Mouse (Mus musculus) stomach, embryonic 14.5 days (tissue): ENCODE results near the gene Cd63. TPM values are rescaled to one million over a fixed set of nuclear protein-coding genes. Genes with fewer than 3 reads are reported as not detected.

ENCODE experiments used
- ATAC-seq: fragments of 200-750 bp; cut with Nextera tagmentation; 2 replicates; pipeline ENCODE4 v1.8.0; 2017; ENCODE audit warnings: low read depth, moderate TSS enrichment; ENCODE audit not compliant: insufficient number of reproducible peaks, insufficient read depth, low FRiP score
- H3K27ac ChIP-seq: fragments of 300-500 bp; sonication (generic); 2 replicates; pipeline ENCODE4 v1.5.1; 2014; ENCODE audit warnings: mild to moderate bottlenecking, low read length, moderate library complexity, mixed read lengths
- H3K27me3 ChIP-seq: fragments of 300-500 bp; sonication (generic); 2 replicates; pipeline ENCODE4 v1.6.1; 2014; ENCODE audit warnings: low read length, control low read depth, mixed read lengths; ENCODE audit not compliant: control insufficient read depth, insufficient read depth
- H3K36me3 ChIP-seq: fragments of 300-500 bp; sonication (generic); 2 replicates; pipeline ENCODE4 v1.6.1; 2014; ENCODE audit warnings: mild to moderate bottlenecking, control low read depth, low read length, moderate library complexity, mixed read lengths; ENCODE audit not compliant: control insufficient read depth, insufficient read depth
- H3K4me1 ChIP-seq: fragments of 300-500 bp; sonication (generic); 2 replicates; pipeline ENCODE4 v1.6.1; 2014; ENCODE audit warnings: low read length, control low read depth, mixed read lengths; ENCODE audit not compliant: control insufficient read depth, insufficient read depth
- H3K4me2 ChIP-seq: fragments of 300-500 bp; sonication (generic); replicated peaks from 2 replicates; pipeline ENCODE4 v1.6.1; 2014; ENCODE audit warnings: low read depth, low read length, control low read depth
- H3K4me3 ChIP-seq: fragments of 300-500 bp; sonication (generic); 2 replicates; pipeline ENCODE4 v1.5.1; 2014; ENCODE audit warnings: low read depth, low read length, control low read depth
- H3K9ac ChIP-seq: fragments of 300-500 bp; sonication (generic); replicated peaks from 2 replicates; pipeline ENCODE4 v1.6.1; 2014; ENCODE audit warnings: low read depth, mild to moderate bottlenecking, control low read depth, low read length, moderate library complexity, mixed read lengths
- H3K9me3 ChIP-seq: fragments of 300-500 bp; sonication (generic); 2 replicates; pipeline ENCODE4 v1.6.1; 2016; ENCODE audit warnings: low read depth, low read length, control low read depth; ENCODE audit not compliant: control insufficient read depth
- WGBS: fragments of 180-500 bp; shearing (Covaris S2); extraction: QIAGEN DNeasy Blood & Tissue Kit; methylation state at CpG from one replicate; pipeline ENCODE4 v1.1.7; 2014; 5-methylcytosine and 5-hydroxymethylcytosine counted together
- polyA plus RNA-seq: library from polyadenylated mRNA; unstranded; fragments of >200 nt; fragmentation: Nextera tagmentation; extraction: Ambion mirVana; gene quantifications from 2 replicates; pipeline ENCODE4 v1.2.1, GENCODE M21; 2014

The Cd63 gene
- 663 and 664 TPM in 2 replicates for polyA plus RNA-seq

DNA sequence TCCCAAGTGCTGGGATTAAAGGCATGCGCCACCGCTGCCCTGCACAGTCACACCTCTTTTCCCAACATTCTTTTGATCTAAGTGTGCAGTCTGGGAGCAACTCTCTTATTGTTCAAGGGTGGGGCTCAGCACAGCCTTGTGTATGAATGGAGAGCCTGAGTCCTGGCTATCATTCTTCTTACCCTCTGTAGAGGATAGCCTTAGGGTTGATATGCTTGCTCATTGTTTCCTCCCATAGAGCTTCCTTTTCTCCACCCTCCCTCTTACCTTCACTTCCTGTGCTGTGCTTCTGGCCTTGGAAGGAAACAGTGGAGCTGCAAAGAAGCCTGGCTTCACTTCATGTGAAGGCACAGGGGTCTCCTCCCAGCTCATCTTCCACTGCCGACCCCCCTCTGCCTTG is at the start of gene Cd63:
Gene Cd63 (plus strand): TSS at position 292 of the 400 bp plus-strand sequence.
- no peak within 1 kb of the TSS for H3K27ac ChIP-seq
- 76% methylated on average over 3 of the region's 3 CpGs for WGBS
- H3K27me3 ChIP-seq: no peaks in the 10 kb centered on the region
- no peak for ATAC-seq
- H3K4me1 ChIP-seq: peaks cover 3% of the 10 kb centered on the region; the same call in 1 of the 2 replicates
- no peaks in the 10 kb centered on the region for H3K36me3 ChIP-seq
- H3K4me3 ChIP-seq: no peak within 1 kb of the TSS
- H3K9ac ChIP-seq: no peak within 1 kb of the TSS
- H3K9me3 ChIP-seq: no peaks in the 10 kb centered on the region
- no peak within 1 kb of the TSS for H3K4me2 ChIP-seq

DNA sequence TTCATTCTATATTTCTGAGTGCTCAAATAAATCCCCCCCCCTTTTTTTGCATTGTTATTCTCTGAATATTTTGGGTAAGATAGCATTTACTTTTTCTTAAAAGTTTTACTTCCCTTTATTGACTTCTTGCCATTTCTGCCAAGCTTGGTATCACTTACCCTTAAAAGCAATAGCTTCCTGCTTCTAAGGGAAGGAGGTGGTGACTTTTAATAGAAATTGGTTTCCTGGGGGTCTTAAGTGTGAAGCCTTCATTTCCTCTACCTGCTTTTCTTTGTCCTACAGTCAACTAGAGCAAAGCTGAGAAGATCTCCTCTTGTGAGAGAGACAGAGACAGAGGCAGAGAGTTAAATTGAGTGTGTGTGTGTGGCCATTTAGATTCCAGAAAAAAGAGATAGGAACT is 39.6 kb upstream of the Cd63 start:
- Histone ChIP-seq H3K4me1 (no peaks in the 10 kb centered on the region), H3K4me3 (no peak overlapping the region), H3K4me2 (no peak overlapping the region), H3K27ac (no peak overlapping the region), H3K9ac (no peak overlapping the region), H3K36me3 (peaks cover 27% of the 10 kb centered on the region), H3K27me3 (no peaks in the 10 kb centered on the region), H3K9me3 (no peaks in the 10 kb centered on the region)
- ATAC-seq: no peak

DNA sequence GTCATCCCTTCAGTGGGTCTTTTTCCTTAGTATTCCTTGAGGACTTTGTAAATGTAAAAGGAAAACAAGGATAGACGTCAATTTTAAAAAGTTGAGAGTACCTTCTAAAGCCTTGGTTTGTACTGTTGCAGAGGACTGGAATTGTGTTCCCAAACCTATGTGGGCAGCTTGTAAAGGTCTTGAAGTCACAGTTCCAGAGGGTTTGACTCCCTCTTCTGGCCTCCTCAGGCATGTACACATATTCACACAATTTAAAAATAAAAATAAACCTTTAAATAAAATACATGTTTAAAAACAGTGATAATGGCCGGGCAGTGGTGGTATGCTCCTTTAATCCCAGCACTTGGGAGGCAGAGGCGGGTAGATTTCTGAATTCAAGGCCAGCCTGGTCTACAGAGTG is 34.7 kb upstream of the Cd63 start:
- Histone ChIP-seq H3K9ac (no peak overlapping the region), H3K27me3 (no peaks in the 10 kb centered on the region), H3K9me3 (no peaks in the 10 kb centered on the region), H3K36me3 (peaks cover 32% of the 10 kb centered on the region), H3K4me1 (no peaks in the 10 kb centered on the region), H3K4me3 (no peak overlapping the region), H3K27ac (no peak overlapping the region), H3K4me2 (no peak overlapping the region)
- no peak for ATAC-seq
- WGBS: 84% methylated on average over 3 of the region's 3 CpGs

- H3K4me1 ChIP-seq: no peaks in the 10 kb centered on the region
- no peaks in the 10 kb centered on the region for H3K9me3 ChIP-seq
- peaks cover 32% of the 10 kb centered on the region for H3K36me3 ChIP-seq
- 92% methylated on average over 1 of the region's 1 CpGs for WGBS
- ATAC-seq: no peak
- H3K9ac ChIP-seq: no peak overlapping the region
- no peak overlapping the region for H3K27ac ChIP-seq
- no peak overlapping the region for H3K4me3 ChIP-seq
- H3K27me3 ChIP-seq: no peaks in the 10 kb centered on the region
- no peak overlapping the region for H3K4me2 ChIP-seq
Measured at GRCm38 (mm10) chr10:128866518-128866917, 34.3 kb upstream of the Cd63 start.

DNA sequence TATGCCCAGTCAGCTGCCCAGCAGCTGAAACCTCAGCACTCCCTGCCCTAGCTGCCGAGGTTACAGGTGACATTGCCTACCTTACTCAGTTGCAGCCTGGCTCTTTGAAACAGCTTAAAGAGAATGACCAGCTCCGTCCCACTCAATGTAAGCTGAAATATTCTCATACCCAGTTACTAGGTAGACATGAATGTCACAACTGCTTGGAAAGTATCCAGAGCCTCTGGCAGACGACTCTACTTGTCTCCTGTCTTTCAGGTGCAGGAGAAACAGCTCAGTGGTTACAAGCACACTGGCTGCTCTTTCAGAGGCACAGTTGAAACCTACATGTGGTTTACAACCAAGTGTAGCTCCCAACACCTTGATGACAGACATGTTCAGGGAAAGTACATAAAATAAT is 30.4 kb upstream of the Cd63 start:
- Histone ChIP-seq H3K27me3 (no peaks in the 10 kb centered on the region), H3K4me2 (no peak overlapping the region), H3K27ac (no peak overlapping the region), H3K9ac (no peak overlapping the region), H3K4me3 (no peak overlapping the region), H3K36me3 (peaks cover 44% of the 10 kb centered on the region), H3K9me3 (no peaks in the 10 kb centered on the region), H3K4me1 (no peaks in the 10 kb centered on the region)
- no peak for ATAC-seq
- 86% methylated on average over 3 of the region's 3 CpGs for WGBS

DNA sequence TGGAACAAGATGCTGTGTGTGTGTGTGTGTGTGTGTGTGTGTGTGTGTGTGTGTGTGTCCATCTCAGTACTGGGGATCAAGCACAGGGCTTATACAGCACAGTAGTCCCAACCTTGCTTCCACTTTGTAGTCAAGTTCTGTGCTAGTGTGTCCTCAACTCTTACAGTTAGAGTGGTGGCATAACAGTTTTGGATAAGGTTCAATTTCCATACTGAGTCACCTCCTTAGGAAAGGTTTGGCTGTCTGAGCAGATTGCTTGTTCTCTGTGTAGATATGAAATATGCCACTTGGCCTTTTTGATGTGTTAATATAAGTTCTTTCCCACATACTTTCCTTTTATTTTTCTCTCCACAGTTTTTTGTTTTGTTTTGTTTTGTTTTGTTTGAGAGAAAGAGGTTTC is 22.5 kb upstream of the Cd63 start:
- ATAC-seq: no peak
- Histone ChIP-seq H3K9ac (no peak overlapping the region), H3K36me3 (peaks cover 27% of the 10 kb centered on the region), H3K27me3 (no peaks in the 10 kb centered on the region), H3K4me3 (no peak overlapping the region), H3K4me2 (no peak overlapping the region), H3K4me1 (no peaks in the 10 kb centered on the region), H3K27ac (no peak overlapping the region), H3K9me3 (no peaks in the 10 kb centered on the region)

GRCm38 (mm10) chr10:128878811-128879210 is 22.0 kb upstream of the Cd63 start:
- Histone ChIP-seq H3K36me3 (peaks cover 22% of the 10 kb centered on the region), H3K4me1 (no peaks in the 10 kb centered on the region), H3K27me3 (no peaks in the 10 kb centered on the region), H3K4me2 (no peak overlapping the region), H3K9me3 (no peaks in the 10 kb centered on the region), H3K9ac (no peak overlapping the region), H3K4me3 (no peak overlapping the region), H3K27ac (no peak overlapping the region)
- WGBS: 83% methylated on average over 2 of the region's 2 CpGs
- ATAC-seq: no peak

DNA sequence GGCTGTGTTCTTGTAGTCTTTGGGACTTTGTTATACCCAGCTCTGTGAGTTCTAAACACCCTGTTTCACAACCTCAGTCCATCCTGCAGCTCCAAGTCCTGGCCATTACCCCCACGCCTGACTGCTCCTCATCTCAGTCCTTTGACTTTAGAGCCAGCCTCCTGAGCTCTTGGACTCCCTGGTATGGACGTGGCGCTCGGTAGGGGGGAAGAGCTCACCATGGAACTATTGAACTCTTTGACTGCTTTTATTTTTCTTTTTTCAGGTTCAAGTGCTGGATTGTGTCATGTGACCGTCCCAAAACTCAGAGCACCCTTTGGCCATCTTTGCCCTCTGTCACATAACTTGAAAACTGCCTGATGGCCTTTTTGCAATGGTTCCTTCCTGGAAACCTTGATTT is 18.7 kb upstream of the Cd63 start:
- WGBS: 91% methylated on average over 5 of the region's 5 CpGs
- peaks cover 13% of the 10 kb centered on the region for H3K36me3 ChIP-seq

More for the DNA sequence above, 18.7 kb upstream of the Cd63 start:
- Histone ChIP-seq H3K9ac (no peak overlapping the region), H3K4me3 (no peak overlapping the region), H3K4me2 (no peak overlapping the region), H3K27me3 (no peaks in the 10 kb centered on the region), H3K9me3 (no peaks in the 10 kb centered on the region), H3K27ac (no peak overlapping the region), H3K4me1 (no peaks in the 10 kb centered on the region)
- no peak for ATAC-seq
